Mouse (Mus musculus) left cerebral cortex, postnatal 25 days (tissue): ENCODE data around the gene Plxnb3. TPM values are rescaled to one million over a fixed set of nuclear protein-coding genes. Genes with fewer than 3 reads are reported as not detected.
"Not testable (repeated sequence)": the region's sequence is repeated elsewhere in the genome, so short reads cannot be mapped to it uniquely, and the experiment has no call there.

Experiments used
- DNase-seq, 2 experiments: peaks; one replicate each; pipeline ENCODE4 v3.0.0; 2022; ENCODE audit warnings: low spot score in 2 of 2, mixed read lengths in 1 of 2
- intact Hi-C: fragments of 180-260 bp; cut with DNase I; formaldehyde crosslinking; loops from one replicate; pipeline ENCODE4 v1.15.1; 2025
- total RNA-seq, 2 experiments: library from RNA; stranded (reverse); gene quantifications; 2 replicates each; pipeline ENCODE4 v1.2.3; 2021

The Plxnb3 gene
- 10 to 100 TPM in 1 of 2 experiments, 1 to 10 TPM in 1; 8.7 to 10.0 TPM for total RNA-seq

GRCm38 (mm10) chrX:73756334-73757140 is at the start of gene Plxnb3:
Plxnb3 (plus strand) TSS chrX:73757090.
- DNase-seq = no peak
- intact Hi-C loops = no loop called here

GRCm38 (mm10) chrX:73715476-73716108 is 41.3 kb upstream of the Plxnb3 start:
- intact Hi-C loops = loop anchor here (5.0 kb wide), 1 partner anchor 72 kb away; the partner anchor contains the start of genes Idh3g and Ssr4
- DNase-seq = peak in 1 of 2 experiments; percentile 15

- DNase-seq = peak; percentile 85 to 92
- intact Hi-C loops = loop anchor here (5.0 kb wide), 1 partner anchor 71 kb away; the partner anchor contains the start of genes Idh3g and Ssr4
These were observed 40.7 kb upstream of the Plxnb3 start, which contains the start of the genes Bcap31 and Abcd1 for GRCm38 (mm10) chrX:73716109-73716661. Bcap31 (minus strand) TSS chrX:73716175. Abcd1 (plus strand) TSS chrX:73716597.

GRCm38 (mm10) chrX:73716709-73717545 is 40.0 kb upstream of the Plxnb3 start:
- intact Hi-C loops = loop anchor here (5.0 kb wide), 1 partner anchor 70 kb away; the partner anchor contains the start of genes Idh3g and Ssr4
- peak in 1 of 2 experiments; percentile 5 for DNase-seq

GRCm38 (mm10) chrX:73717667-73718066 is 39.2 kb upstream of the Plxnb3 start:
- no peak for DNase-seq
- intact Hi-C loops = loop anchor here (5.0 kb wide), 1 partner anchor 70 kb away; the partner anchor contains the start of genes Idh3g and Ssr4

GRCm38 (mm10) chrX:73718271-73718670 is 38.6 kb upstream of the Plxnb3 start:
- intact Hi-C loops = loop anchor here (5.0 kb wide), 1 partner anchor 69 kb away; the partner anchor contains the start of genes Idh3g and Ssr4

GRCm38 (mm10) chrX:73718686-73719362 is 38.1 kb upstream of the Plxnb3 start:
- intact Hi-C loops = loop anchor here (5.0 kb wide), 1 partner anchor 68 kb away; the partner anchor contains the start of genes Idh3g and Ssr4
- DNase-seq = no peak

More at GRCm38 (mm10) chrX:73718271-73718670, 38.6 kb upstream of the Plxnb3 start:
- DNase-seq = no peak

- DNase-seq = no peak
- intact Hi-C loops = no loop called here
These were observed 26.0 kb upstream of the Plxnb3 start for GRCm38 (mm10) chrX:73730908-73731307.

GRCm38 (mm10) chrX:73738155-73738554 is 18.7 kb upstream of the Plxnb3 start:
- intact Hi-C loops = no loop called here
- no peak for DNase-seq

GRCm38 (mm10) chrX:73739151-73739550 is 17.7 kb upstream of the Plxnb3 start:
- intact Hi-C loops = no loop called here
- DNase-seq = no peak

GRCm38 (mm10) chrX:73739841-73740240 is 17.0 kb upstream of the Plxnb3 start:
- DNase-seq, intact Hi-C loops: not testable (repeated sequence)

- no peak for DNase-seq
- intact Hi-C loops = no loop called here
These were observed 12.0 kb upstream of the Plxnb3 start for GRCm38 (mm10) chrX:73744774-73745481.

- intact Hi-C loops = no loop called here
- DNase-seq = no peak
These were observed 7.9 kb upstream of the Plxnb3 start for GRCm38 (mm10) chrX:73748977-73749376.

- intact Hi-C loops = no loop called here
- DNase-seq = peak in 1 of 2 experiments; percentile 13
These were observed 1.9 kb downstream of the Plxnb3 start for GRCm38 (mm10) chrX:73758611-73759290.

GRCm38 (mm10) chrX:73765311-73765710 is 8.4 kb downstream of the Plxnb3 start:
- intact Hi-C loops = no loop called here
- no peak for DNase-seq

- intact Hi-C loops = no loop called here
These were observed 10.4 kb downstream of the Plxnb3 start for GRCm38 (mm10) chrX:73767267-73767666.

GRCm38 (mm10) chrX:73774168-73774760 is 17.4 kb downstream of the Plxnb3 start, which contains the start of gene Srpk3:
Srpk3 (plus strand) TSS chrX:73774405.
- intact Hi-C loops = no loop called here

More at GRCm38 (mm10) chrX:73767267-73767666, 10.4 kb downstream of the Plxnb3 start:
- no peak for DNase-seq

More at GRCm38 (mm10) chrX:73774168-73774760, 17.4 kb downstream of the Plxnb3 start, which contains the start of gene Srpk3:
- peak; percentile 44 to 75 for DNase-seq
